Mouse (Mus musculus) adipocyte (in vitro differentiated cells): ENCODE results near the gene Arhgef28.

Experiments used
- DNase-seq: peaks from one replicate; pipeline ENCODE4 v3.0.0-alpha.2; 2016; ENCODE audit warnings: low spot score

The Arhgef28 gene

DNA sequence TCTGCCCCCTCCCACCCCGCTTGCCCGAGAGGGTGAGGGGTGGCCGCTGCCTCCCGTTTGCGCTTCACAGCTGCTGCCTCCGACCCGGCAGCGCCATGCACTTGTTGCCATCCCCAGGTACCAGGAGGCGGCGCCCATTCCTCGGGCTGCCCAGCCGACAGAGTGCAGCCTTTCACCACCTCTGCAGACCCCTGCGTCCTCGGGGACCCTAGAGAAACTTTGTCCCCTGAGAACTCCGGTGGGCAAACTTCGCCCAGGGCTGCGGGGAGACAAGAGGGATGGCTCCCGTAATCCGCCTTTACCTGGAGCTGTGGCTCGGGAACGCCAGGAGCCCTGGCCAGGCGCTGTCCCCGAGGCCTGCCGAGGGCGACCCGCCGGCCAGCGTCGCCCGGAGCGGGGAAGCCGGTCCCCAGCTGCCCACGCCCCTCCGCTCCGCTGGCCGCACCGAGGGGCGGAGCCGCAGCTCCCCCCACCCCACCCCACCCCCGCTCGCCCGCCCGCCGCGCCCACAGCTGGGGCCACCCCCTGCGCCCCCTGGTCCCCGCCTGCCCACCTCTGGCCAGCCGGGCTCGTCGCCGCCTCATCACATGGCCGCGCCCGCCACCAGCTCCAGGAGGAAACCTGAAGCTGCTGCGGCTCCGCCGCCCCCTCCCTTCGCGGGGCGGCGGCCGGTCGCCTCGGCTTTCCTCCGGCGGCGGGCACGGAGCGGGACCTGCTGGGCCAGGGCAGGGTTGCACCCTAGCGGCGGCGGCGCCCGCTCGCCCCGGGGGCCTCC, at the start of gene Arhgef28:
Gene Arhgef28 (minus strand): TSS at position 669 of the 775 bp plus-strand sequence.
- DNase-seq = no peak

GRCm38 (mm10) chr13:98254921-98255320, 48.7 kb upstream of the Arhgef28 start:
- DNase-seq = no peak

DNA sequence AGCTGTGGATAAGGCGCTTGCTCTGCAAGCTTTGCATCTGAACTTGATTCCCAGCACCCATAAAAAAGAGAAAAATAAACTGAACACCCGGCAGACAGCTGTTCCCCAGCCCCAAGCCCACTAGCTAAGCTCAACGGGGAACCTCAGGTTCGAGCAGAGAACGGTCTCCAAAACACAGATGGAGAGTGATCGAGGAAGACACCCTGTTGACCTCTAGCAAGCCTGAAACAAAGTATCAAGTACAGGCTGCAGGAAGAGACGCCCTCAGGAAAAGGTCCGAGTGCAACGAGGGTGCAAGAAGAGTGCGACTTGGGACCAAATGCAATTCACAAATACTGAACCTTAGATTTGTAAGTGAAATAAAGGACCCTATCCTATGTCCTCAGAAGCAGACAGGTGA, 43.4 kb upstream of the Arhgef28 start:
- DNase-seq = no peak

DNA sequence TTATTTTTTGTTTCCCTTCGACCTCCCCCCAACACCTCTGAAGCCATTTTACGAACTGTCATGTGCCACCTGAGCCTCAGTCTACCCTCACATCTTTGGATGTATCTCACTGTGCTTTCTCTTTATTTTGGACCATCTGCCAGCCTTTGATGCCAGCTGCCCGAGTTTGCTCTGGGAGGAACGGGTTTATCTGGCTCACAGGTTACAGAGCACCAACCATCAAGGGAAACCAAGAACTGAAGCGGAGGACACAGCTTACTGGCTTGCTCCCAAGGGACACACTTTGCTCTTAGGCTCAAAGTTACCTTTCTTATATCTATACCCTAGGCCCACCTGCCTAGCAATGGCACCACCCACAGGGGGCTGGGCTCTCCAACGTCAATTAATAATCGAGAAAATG, 39.1 kb upstream of the Arhgef28 start:
- DNase-seq = no peak

DNA sequence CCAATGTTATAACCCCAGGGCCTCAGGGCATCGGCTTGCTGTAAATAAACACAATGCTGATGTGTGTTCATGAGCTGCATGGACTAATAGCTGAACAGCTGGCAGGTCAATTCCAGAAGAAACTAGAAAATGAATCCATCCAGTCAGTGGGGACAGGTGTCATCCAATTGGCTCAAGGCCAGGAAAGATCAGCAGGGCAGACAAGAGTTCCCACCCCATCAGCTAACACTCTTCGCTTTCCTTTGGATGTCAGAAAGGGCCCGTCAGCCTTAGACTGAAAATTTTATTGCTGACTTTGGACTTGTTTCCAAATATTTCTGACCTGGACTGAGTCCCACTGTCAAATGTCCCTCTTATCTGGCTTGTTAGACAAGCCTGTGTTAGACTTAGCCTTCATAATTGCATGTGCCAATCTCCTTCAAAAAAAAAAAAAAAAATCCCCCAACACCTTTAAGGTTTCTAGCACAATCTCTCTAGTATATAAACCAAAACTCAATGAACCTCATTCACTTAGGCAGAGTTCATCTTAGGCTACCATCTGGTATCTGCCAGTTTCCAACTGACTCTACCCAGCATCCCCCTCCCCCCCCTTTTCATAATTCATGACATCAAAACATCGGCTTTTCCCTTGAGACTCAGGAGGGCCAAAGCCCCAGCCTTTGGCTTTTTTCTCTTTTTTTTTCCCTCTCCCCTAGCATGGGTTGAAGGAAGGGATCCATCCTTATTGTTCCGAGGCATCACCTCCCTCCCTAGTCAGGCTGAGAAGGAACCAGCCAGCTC, 38.5 kb upstream of the Arhgef28 start:
- DNase-seq = peak; percentile 13

DNA sequence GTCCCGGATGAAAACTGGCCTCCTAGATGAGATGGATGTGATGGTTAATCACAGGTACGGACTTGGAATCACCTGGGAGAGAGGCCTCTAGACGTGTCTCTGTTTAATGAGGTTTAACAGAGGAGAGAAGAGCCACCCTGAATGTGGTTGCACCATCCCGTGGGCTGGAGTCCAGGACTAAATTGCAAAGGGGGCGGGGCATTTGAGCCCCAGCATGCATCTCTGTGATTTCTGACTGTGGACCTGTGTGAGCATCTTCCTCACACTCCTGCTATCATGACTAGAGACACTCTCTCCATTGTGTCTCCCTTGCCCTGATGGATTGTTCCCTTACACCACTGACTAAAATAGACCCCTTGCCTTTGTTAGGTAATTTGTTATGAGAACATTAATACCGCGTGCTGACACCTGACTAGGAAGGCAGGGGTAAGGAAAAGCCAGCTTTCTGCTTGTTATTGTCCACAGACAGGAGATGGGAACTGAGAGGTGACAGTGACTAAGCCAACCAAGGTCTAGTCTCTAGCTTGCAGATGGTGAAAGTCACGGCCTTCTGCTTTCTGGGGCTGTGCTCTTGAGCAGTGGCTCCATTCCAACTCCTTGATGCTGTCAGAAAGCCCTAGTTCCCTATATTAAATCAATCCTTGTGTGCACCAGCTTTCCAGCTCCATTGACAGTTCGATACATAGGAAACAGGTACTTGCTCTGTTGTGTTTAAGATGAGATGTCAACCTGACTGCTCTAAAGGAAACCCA, 35.5 kb upstream of the Arhgef28 start:
- DNase-seq = no peak

GRCm38 (mm10) chr13:98239978-98240641, 33.9 kb upstream of the Arhgef28 start:
- DNase-seq = peak; percentile 80

- no peak for DNase-seq
These were observed 29.2 kb upstream of the Arhgef28 start for GRCm38 (mm10) chr13:98235451-98235850.

GRCm38 (mm10) chr13:98230511-98230910, 24.3 kb upstream of the Arhgef28 start:
- DNase-seq = no peak

GRCm38 (mm10) chr13:98226225-98226624, 20.0 kb upstream of the Arhgef28 start:
- DNase-seq = no peak

DNA sequence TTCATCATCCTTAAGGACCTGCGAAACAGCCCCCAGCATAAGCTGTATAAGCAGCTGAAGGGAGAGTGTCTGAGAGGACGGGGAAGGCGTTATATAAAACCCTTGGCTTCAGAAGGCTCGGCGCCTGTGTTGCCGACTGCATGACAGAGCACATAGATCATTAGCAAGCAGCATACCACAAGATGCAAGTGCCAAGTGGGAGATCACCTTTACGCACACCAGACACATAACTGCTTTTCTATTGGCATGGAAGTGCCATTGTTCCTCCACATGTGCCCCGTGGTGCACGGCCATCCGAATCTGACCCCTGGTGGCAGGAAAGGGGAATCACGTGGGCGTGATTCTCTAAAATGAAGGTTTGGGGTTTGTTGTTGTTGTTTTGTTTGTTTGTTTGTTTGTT, 16.6 kb upstream of the Arhgef28 start:
- peak; percentile 41 for DNase-seq

DNA sequence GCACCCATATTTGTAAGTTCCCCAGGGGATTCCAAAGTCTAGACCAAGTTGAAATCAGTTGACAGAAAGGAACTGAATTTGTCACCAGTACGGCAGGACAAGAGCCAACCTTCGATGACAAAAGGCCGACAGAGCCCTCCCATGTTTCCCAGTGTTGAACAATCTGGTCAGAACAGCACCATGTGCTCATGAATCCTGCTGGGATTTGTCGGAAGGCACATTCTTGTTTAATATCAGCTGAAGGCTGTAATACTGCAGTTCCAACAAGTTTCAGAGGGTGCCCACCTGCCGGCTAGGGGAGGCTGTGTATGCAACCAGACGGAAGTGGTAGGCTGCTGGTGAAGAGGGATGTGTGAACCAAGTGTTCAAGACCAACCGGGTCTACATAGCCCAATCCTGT, 3.9 kb upstream of the Arhgef28 start:
- no peak for DNase-seq

DNA sequence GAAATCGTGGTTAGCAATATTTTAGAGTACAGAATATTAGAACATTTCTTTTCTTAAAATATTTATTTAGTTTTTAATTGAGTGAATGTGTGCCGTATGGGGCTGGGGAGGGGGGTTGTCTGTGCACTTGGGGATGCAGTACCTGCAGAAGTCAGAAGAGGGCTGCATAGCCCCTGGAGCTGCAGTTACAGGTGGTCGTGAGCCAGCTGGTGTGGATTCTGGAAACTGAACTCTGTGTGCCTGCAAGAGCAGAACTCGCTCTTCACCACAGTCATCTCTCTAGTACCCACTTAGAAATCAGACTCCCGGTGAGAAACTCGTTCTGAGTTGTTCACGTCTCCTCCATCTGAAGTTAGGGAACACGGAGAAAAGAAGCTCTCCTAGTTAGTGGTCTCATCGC, 2.6 kb upstream of the Arhgef28 start:
- no peak for DNase-seq

DNA sequence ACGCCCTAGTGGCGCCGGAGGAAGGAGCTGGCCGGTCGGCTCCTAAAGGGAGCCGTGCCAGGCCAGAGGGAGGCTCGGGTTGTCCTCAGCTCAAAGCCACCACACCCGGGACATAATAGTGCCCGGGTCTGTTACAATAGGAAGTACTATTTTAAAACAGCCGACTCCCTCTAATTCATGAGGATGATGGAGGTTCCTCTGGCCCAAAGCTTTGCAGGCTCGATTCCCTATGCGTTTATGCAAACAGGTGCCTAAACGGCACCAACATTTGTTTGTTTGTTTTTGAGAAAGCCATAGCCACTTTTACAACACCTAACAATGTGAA, 269 bp upstream of the Arhgef28 start:
- no peak for DNase-seq

DNA sequence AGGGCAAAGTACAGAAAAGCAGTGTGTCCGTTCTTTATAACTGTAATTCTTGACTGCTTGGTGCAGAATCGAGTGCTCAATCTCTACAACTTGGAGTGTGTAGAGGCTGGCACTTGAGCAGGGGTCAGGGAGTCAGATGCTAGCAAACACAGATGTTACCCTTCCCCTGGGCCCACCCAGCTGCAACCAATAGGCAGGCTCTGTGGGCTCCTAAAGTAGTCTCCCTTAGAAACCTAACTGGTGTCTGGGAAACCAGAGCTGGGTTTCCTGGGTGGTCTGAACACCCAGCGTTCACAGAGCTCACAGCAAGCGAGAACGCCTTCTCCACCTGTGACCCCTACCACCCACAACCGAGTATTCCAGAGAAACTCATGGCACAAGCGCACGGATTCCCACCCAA, 1.1 kb downstream of the Arhgef28 start:
- DNase-seq = no peak

- no peak for DNase-seq
These were observed 1.9 kb downstream of the Arhgef28 start for GRCm38 (mm10) chr13:98204371-98204770.

GRCm38 (mm10) chr13:98201436-98201835, 4.8 kb downstream of the Arhgef28 start:
- no peak for DNase-seq

- DNase-seq = no peak
These were observed 13.6 kb downstream of the Arhgef28 start for GRCm38 (mm10) chr13:98192596-98192995.

DNA sequence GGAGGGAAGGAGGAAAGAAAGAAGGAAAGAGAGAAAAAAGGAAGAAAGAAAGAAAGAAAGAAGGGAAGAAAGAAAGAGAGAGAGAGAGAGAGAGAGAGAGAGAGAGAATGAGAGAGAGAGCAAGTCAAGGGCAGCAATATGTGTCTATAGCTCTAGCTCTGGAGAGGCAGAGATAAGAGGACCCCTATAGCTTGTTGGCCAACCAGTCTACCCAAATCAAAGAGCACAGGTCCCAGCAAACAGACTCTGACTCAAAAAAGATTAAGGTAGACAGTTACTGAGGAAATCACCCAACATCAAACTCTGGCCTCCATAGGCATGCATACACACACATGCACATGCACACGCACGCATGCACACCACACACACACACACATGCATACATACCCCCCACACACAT, 17.7 kb downstream of the Arhgef28 start:
- DNase-seq = no peak

DNA sequence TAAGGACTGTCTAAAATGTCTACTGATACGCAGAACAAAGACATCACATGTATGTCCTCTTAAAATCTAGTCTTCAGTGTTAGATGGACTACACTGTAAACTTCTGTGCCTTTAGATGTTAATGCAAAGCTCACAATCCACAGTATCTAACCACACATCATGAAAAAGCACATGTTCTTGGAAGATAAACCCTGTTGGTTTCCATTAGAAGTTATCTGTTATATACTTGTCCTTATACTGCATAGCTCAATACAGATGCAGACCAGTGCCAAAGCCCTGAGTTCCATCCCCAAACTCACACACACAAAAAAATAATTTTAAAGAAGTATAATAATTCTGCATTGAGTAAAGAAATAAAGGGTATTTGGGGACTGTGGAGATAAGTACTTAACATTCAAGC, 18.3 kb downstream of the Arhgef28 start:
- no peak for DNase-seq

DNA sequence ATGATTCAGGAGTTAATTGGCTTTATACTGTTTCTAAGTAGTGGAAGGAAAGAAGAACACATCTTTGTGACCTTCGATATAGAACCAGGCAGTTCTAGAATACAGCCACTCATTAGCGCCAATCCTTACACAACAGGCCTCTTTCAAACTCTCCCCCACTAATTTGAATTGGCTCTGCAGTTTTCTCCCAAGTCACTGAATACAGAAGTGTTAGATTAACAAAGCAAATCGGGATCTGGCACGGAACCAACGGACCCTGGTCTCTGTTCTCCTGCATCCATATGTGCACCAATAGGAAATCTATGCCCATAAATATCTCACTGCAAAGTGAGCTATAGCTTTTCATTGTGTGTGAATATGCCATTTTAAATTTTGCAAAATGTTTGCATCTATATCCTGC, 20.1 kb downstream of the Arhgef28 start:
- no peak for DNase-seq

DNA sequence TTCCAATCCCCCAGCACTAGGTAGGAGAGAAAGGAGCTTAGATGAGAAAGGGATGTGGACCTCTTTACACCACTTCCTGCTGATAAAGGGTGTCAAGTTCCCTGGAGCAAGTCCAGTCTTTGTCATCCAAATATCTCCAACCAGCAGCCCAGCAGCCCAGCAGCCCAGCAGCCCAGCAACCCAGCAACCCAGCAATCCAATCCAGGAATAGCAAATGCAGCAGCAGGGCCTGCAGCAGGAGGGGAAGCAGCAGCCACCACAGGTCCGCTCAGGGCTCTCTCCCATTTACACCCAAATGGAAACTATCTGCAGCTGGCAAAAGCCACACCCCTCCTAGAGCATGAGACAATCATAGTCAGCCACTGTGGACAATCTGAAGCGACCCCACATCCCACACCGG, 21.6 kb downstream of the Arhgef28 start:
- no peak for DNase-seq
